Mouse (Mus musculus) brown adipose tissue, adult 24 weeks (tissue): ENCODE measurements at regions not wholly inside any gene's neighbourhood (a gene's known extent, or its start where the extent isn't known, plus 50 kb on each side); places are given as distances from the start of the nearest gene placed in this dataset.

Experiments
- H3K27ac ChIP-seq: fragments of 200-500 bp; replicated peaks from 2 replicates; pipeline ENCODE4 v1.5.1; 2012; ENCODE audit warnings: low read depth, mild to moderate bottlenecking, low read length
- H3K4me1 ChIP-seq: fragments of 200-500 bp; 2 replicates; pipeline ENCODE4 v1.6.1; 2012; ENCODE audit warnings: low read length, mixed read lengths; ENCODE audit not compliant: control insufficient read depth, insufficient read depth, insufficient read length
- H3K4me3 ChIP-seq: fragments of 200-500 bp; 2 replicates; pipeline ENCODE4 v1.5.1; 2012; ENCODE audit warnings: low read depth, mild to moderate bottlenecking, low read length, moderate library complexity; ENCODE audit not compliant: insufficient read depth

DNA sequence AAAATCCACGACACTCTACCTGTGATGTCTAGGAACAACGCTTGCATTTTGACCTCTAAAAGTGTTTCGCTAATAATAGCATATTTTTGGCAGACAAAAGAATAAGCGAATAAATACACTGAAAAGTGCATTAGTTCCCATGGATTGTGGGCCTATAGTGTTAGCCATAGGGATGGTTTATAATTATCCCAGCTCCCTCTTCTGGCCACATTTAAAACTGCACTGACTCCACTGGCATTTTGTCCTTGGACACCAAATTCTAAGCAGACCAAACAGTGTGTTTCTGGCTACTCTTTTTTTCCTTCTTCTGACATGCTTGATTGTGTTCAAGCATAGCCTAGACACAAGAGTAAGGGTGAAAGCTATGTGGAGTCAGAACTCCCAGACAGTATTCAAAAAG, 276.8 kb upstream of the Ank start:
- no peak overlapping the region for H3K27ac ChIP-seq
- no peak overlapping the region for H3K4me3 ChIP-seq
- no peaks in the 10 kb centered on the region for H3K4me1 ChIP-seq

DNA sequence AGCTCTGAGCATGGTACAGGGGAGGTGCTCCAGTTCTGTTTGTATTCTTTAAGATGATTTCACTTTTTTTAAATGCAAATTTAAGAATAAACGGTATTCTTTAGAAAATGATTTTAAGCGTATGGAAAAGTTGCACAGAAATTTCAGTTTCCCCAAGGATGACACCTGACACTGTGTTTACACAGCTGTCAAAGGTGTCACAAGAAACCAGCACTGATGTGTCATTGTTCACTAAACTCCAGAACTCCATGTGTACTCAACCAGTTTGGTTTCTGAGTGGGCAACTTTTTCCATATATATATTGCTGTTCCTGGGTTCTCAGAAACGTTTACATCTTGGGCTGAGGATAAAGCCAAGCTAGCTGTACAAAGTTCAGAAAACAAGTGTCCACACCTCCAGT, 265.0 kb upstream of the Ank start:
- Histone ChIP-seq H3K4me3 (no peak overlapping the region), H3K4me1 (no peaks in the 10 kb centered on the region), H3K27ac (no peak overlapping the region)

DNA sequence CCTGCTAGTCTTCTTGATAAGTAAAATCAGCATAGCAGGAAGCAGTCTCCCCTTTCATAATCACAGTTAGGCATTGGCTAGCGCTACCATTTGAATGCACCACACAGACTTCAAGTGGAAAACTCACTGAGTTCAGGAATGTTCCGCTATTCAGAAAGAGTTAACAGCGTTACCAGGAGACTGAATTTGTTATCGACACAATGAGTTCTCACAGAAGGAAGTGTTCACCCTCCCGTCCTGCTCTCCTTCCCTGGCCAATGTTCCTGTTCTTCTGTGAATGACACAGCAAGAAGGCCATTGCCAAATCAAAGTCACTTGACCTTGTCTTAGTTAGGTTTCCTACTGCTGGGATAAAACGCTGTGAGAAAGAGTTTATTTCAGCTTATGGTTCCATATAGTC, 261.6 kb upstream of the Ank start:
- Histone ChIP-seq H3K27ac (no peak overlapping the region), H3K4me3 (no peak overlapping the region), H3K4me1 (no peaks in the 10 kb centered on the region)

DNA sequence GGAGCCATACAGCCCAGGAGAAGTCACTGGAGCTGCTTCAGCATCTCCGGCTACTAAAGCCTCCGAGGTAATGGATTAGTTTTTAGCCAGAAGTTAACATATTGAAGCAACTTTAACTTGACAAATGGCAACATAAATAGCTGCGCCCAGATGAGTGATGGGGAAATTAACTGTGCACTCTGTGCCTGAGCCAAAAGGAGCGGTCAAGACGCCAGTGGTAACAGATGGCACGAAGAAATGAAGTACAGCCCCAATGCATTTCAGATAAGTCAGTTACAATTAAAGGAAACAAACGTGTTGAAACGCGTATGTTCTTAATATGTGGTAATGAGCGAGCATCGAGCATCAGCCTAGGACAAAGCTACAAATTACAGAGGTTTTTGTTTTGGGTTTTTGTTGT, 259.0 kb upstream of the Ank start:
- Histone ChIP-seq H3K27ac (no peak overlapping the region), H3K4me3 (no peak overlapping the region), H3K4me1 (no peaks in the 10 kb centered on the region)

DNA sequence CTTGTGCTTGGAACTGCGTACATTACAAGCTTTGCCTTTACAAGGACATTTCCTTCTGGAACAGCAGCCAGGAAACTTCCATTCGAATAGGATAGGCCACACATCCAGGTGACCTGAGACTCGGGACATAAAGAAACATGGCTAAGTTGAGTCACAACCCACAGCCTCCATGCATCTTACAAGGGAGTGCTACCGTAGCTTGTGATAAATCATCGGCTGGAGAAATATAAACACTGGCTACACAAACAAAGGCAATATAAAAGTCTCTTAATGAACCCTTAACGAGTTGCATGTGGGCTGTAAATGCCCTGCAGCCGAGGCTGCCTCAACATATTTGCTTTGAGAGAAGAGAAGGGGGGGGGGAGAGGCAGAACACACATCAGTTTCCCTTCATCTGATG, 250.1 kb upstream of the Ank start:
- Histone ChIP-seq H3K27ac (no peak overlapping the region), H3K4me1 (no peaks in the 10 kb centered on the region), H3K4me3 (no peak overlapping the region)

DNA sequence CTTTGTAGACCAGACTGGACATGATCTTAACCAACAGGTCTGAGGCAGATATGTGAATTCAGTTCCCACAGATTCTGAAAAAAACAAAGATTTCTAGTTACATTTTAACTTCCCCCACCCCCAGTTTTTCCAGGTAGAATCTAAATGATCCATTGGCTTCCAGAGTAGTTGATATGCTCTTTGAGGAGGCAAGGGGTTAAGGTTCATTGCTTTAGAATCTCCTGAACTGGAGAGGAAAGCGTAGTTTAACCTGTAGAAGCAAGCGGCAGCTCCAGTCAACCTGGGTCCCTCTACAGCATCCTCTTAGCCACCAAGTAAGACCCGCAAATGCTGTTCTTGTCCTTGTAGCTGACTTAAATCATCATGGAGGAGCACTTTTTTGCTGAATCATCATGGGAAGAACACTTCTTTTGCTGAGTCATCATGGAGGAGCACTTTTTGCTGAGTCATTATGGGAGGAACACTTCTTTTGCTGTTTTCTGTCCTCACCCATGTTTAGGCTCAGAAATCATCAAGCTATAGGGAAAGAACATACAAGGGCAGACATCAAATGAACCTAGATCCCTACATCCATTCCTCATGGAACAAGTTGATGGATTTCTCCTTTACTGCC, 247.2 kb upstream of the Ank start:
- Histone ChIP-seq H3K27ac (no peak overlapping the region), H3K4me3 (no peak overlapping the region), H3K4me1 (no peaks in the 10 kb centered on the region)

DNA sequence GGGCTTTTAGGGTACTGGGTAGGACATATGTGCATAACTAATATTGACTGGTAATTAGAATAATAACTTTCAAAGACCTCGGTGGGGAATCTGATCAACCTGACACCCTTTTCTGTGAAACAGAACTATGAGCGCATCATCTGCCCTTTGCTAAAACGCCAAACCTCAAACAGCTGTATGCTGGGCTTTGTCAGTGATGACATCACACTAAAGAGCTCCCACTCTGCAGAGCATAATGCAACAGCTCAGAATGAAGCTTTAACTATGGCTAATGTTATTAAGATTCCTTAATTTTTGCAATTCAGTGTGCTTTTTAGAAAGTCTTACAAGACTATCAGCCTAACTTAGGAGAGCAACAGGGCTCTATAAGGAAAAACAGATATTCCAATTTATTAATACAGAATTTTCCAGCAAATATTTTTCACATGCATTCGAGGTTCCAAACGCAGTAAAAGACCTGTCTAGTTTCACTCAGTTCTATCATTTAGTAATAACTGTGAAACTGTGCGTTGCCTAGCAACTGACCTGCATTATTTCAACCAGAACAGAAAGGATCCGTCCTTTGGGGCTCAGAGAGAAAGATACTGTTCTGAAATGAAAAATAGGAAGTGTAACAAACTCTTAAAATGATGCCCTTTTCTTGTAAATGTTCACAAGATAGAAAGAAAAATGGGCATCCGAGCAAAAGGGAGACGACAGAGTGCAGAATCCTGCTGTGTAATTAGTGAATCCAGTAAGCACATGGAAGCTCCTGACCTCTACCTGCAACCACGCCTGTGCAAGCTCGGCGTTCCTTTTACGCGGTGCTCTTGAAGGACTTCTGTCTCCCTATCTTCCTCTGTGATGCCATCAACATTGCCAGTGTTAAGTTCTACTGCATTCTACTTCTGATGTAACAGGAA, 242.6 kb upstream of the Ank start:
- Histone ChIP-seq H3K4me3 (no peak overlapping the region), H3K27ac (no peak overlapping the region), H3K4me1 (no peaks in the 10 kb centered on the region)

DNA sequence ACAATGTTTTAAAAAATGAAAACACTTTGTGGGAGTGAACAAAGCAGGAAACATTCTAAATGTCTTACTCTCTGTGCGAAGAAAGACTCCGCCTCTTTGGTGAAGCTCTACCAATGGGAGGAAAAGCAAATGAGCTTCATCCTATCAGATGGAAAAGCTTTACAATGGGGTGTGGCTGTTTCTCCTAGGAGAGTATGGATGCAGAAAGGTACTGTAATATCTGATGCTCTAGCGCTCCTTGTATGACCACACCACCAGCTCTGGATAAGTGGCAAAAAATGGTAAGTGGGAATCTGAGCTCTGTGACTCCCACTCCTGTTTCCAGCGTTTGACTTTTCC, 242.0 kb upstream of the Ank start:
- Histone ChIP-seq H3K27ac (no peak overlapping the region), H3K4me3 (no peak overlapping the region), H3K4me1 (no peaks in the 10 kb centered on the region)

DNA sequence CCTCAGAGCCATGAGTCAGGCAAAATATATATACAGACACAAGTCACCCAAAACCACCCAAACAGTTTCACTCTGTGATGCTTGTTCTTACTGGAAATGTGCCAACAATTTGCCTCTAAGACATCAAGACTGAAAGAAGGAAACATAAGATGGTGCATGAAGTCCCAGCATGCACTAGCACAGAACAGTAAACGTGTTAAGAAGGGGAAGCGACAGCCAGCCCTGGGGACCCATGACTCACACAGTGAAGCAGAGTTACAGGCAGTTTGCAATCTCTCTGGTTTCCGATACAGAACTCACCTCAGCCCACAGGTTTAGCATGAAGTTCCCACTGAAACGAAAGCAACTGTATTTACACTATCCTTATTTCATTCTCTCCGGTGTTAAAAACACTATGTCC, 233.7 kb upstream of the Ank start:
- Histone ChIP-seq H3K4me1 (no peaks in the 10 kb centered on the region), H3K27ac (no peak overlapping the region), H3K4me3 (no peak overlapping the region)

DNA sequence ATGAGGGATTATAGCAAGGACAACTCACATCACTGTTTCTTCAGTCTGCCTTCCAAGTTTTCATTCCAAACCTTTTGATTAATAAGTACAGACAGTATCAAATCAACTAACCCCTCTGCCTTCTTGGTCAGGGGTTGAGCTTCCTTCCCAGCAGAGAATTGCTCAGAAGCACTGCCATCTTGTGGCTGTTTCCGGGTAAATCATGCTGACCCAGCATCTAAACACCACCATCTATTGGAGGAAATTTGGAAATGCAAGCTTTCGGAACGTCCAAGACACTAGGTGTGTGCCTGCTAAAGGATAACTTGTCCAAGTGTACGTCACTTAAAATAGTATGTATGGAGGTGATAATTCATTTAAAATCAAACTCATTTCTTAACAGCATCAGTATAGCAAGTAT, 231.7 kb upstream of the Ank start:
- Histone ChIP-seq H3K27ac (no peak overlapping the region), H3K4me1 (no peaks in the 10 kb centered on the region), H3K4me3 (no peak overlapping the region)

DNA sequence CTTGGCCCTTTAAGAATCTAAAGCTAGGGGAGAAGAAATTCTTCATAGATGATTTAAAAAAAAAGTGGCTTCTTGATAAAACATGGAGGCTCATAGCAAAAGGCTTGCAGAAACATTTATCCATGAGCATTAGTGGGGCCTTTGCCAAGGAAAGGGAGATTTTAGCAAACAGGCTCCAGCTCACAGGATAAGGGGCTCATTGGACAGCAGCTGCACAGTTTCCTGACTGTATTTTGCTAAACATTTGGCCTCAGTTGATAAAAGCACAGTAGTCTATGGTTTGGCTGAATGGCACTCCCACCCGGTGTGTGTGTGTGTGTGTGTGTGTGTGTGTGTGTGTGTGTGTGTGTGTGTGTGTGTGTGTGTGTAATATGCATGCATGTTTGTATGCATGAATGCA, 228.2 kb upstream of the Ank start:
- Histone ChIP-seq H3K27ac (no peak overlapping the region), H3K4me1 (no peaks in the 10 kb centered on the region), H3K4me3 (no peak overlapping the region)

DNA sequence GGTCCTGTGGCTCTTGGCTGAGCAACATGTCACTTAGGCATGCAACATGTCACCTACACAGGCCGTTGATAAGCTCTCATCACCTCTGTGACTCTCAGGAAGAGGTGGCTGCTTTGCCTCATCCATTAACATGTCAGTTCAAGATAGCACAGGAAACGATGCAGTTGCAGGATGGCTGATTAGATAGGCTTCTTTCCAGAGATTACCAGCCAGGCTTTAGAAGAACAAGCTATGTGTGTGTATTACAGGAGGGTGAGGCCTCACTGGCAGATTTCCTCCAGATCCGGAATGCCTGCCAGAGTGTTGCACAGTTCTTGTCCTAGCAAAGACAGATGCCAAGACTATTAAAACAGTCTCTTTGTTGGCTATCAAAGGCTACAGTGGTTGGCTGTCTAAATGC, 220.2 kb upstream of the Ank start:
- no peak overlapping the region for H3K27ac ChIP-seq
- H3K4me3 ChIP-seq = no peak overlapping the region
- H3K4me1 ChIP-seq = no peaks in the 10 kb centered on the region

DNA sequence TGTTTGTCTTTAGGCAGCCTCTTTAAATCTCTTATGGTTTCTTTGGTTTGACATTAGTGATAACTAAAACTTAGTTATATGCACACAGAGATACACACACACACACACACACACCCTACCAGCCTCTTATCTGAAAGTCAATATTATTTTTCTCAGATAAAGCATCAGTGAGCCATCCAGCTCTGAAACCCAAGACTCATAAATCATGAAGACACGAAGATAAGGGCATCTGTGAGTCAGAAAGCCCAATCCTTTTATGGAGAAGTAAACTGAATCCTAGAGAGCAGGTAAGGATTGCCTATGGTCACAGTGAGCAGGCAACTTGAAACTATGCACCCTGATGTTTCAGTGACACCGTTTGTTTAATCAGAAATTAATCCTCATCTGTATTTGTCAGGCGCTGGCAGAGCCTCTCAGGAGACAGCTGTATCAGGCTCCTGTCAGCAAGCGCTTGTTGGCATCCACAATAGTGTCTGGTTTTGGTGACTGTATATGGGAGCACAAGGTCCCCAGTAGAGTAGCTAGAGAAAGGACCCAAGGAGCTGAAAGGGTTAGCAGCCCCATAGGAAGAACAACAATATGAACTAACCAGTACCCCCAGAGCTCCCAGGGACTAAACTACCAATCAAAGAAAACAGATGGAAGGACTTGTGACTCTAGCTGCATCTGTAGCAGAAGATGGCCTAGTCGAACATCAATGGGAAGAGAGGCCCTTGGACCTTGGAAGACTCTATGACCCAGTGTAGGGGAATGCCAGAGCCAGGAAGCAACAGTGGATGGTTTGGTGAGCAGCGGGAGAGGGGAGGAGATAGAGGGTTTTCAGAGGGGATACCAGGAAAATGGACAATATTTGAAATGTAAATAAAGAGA, 207.3 kb upstream of the Ank start:
- H3K4me1 ChIP-seq = no peaks in the 10 kb centered on the region
- H3K4me3 ChIP-seq = no peak overlapping the region
- H3K27ac ChIP-seq = no peak overlapping the region

DNA sequence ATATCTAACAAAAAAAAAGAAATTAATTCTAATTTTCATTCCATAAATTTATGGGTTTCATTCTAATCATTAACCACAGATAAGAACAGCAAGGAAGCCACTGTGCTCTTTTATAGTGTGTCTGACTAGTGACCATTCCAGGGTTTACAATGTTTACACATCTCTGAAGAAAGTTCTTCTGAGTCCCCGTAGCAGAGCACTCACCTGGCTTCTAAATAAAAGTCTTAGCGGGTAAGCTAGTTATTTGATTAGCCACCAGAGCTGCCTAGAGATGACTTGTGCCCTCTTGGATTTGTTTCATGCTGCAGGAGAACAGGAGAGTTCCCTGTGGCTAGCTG, 206.7 kb upstream of the Ank start:
- no peaks in the 10 kb centered on the region for H3K4me1 ChIP-seq
- H3K4me3 ChIP-seq = no peak overlapping the region
- H3K27ac ChIP-seq = no peak overlapping the region

DNA sequence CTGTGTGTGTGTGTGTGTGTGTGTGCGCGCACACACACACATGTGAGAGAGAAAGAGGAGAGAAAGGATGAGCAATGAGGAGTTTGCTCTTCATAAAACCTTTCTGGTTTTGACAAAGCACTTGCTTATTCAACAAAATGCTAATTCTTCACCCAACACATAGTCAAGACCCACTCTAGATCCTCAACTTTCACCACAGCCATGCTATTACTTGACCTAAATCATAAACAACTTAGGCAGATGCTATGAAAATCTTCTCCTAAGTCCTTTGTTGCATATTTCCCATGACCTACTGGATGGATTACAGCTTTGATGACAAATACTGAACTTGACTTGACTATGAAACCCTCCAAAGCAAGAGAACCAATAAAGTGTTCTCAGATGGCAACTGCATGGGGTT, 196.3 kb upstream of the Ank start:
- Histone ChIP-seq H3K27ac (no peak overlapping the region), H3K4me1 (no peaks in the 10 kb centered on the region), H3K4me3 (no peak overlapping the region)

DNA sequence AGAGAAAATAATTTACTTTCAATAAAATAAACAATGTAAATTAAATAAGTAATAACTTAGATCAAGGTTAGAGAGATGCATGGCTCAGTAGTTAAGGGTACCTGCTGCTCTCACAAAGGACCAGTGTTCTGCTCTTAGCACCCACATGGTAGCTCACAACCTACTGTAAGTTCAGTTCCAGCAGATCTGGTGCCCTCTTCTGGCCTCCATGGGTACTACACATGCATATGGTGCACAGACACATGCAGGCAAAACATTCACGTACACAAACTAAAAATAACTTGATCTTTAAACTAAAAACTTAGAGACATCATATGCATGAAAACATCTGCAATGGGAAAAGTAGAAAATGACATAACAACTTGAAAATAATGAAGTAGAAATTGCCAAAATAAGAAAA, 184.2 kb upstream of the Ank start:
- H3K27ac ChIP-seq = no peak overlapping the region
- no peak overlapping the region for H3K4me3 ChIP-seq
- no peaks in the 10 kb centered on the region for H3K4me1 ChIP-seq
